ENCODE assay signal across 9 mouse cellular contexts in genomic region chr7:16919395-16920149, GRCm38 (mm10). TPM values are rescaled to one million over a fixed set of nuclear protein-coding genes. Genes with fewer than 3 reads are reported as not detected.
DNase-seq lines count a peak whose midpoint lies in the region; ATAC-seq lines count a peak whose summit lies in the region.
"Had no signal": no experiment of that assay in that cellular context is flagged by ENCODE, and none has a peak within 500 bp of the region (broad histone marks: within the 10 kb centered on the region; RNA-seq: fewer than 3 reads in every experiment).

No protein-coding gene starts in this region.

- ATAC-seq in heart, embryonic 12.5 days (ENCODE audit: insufficient number of reproducible peaks, low FRiP score) = no peak

- no peaks in the 10 kb centered on the region for H3K27me3 ChIP-seq in heart, embryonic 12.5 days (replicated peaks)
- no peaks in the 10 kb centered on the region for H3K27me3 ChIP-seq in hindbrain, embryonic 10.5 days (ENCODE audit: insufficient read depth, poor library complexity, severe bottlenecking)
- H3K27me3 ChIP-seq in midbrain, embryonic 10.5 days (ENCODE audit: low read depth, poor library complexity, severe bottlenecking) = no peaks in the 10 kb centered on the region

- H3K4me1 ChIP-seq in heart, embryonic 12.5 days (replicated peaks) = peaks cover 56% of the 10 kb centered on the region
- H3K4me1 ChIP-seq in hindbrain, embryonic 10.5 days (replicated peaks) = peaks cover 62% of the 10 kb centered on the region
- H3K4me1 ChIP-seq in midbrain, embryonic 10.5 days = peaks cover 45% of the 10 kb centered on the region

- no peaks in the 10 kb centered on the region for H3K9me3 ChIP-seq in heart, embryonic 12.5 days (replicated peaks)
- no peaks in the 10 kb centered on the region for H3K9me3 ChIP-seq in hindbrain, embryonic 10.5 days
- no peaks in the 10 kb centered on the region for H3K9me3 ChIP-seq in midbrain, embryonic 10.5 days (replicated peaks)

- H3K36me3 ChIP-seq in heart, embryonic 12.5 days = peaks cover 57% of the 10 kb centered on the region
- peaks cover 68% of the 10 kb centered on the region for H3K36me3 ChIP-seq in hindbrain, embryonic 10.5 days
- peaks cover 74% of the 10 kb centered on the region for H3K36me3 ChIP-seq in midbrain, embryonic 10.5 days

- 0 out of 2 replicates have a peak overlapping the region, but pooled peaks have one; percentile 2 for H3K27ac ChIP-seq in heart, embryonic 12.5 days (ENCODE audit: poor library complexity, severe bottlenecking)
- peak overlapping the region; percentile 63 for H3K27ac ChIP-seq in hindbrain, embryonic 10.5 days
- no peak overlapping the region for H3K27ac ChIP-seq in midbrain, embryonic 10.5 days (replicated peaks)

- DNase-seq in heart, postnatal 4 days = no peak
- DNase-seq in adrenal gland, postnatal 14 days = peak; percentile 79
- DNase-seq in hindbrain, embryonic 10.5 days (ENCODE audit: low spot score) = no peak
- DNase-seq in midbrain, embryonic 10.5 days (ENCODE audit: low spot score) = no peak
- no peak for DNase-seq in gastrocnemius, adult 18-20 months (ENCODE audit: low spot score)
- DNase-seq in urinary bladder, postnatal 25 days (ENCODE audit: low spot score) = no peak
- DNase-seq in urinary bladder, postnatal 10 days (ENCODE audit: low spot score) = no peak
- DNase-seq: thymus, postnatal 4 days had no signal

- peak overlapping the region; percentile 32; the same call in 1 of the 2 replicates for H3K9ac ChIP-seq in heart, embryonic 12.5 days

- H3K4me3 ChIP-seq in heart, embryonic 12.5 days = no peak overlapping the region
- H3K4me3 ChIP-seq in hindbrain, embryonic 10.5 days = peak overlapping the region; percentile 9; the same call in 1 of the 2 replicates
- peak overlapping the region; percentile 2; the same call in 1 of the 2 replicates for H3K4me3 ChIP-seq in midbrain, embryonic 10.5 days

- 76% methylated on average over 13 of the region's 13 CpGs for WGBS in heart, embryonic 12.5 days
- WGBS in hindbrain, embryonic 10.5 days = 90% methylated on average over 13 of the region's 13 CpGs
- WGBS in midbrain, embryonic 10.5 days = 93% methylated on average over 13 of the region's 13 CpGs

- H3K4me2 ChIP-seq in heart, embryonic 12.5 days = no peak overlapping the region

RNA-seq across cellular contexts. Expression of gene Calm3, which starts 4.3 kb away (rescaled TPM):
- 83.6 and 95.0 TPM in 2 replicates for polyA plus RNA-seq in heart, embryonic 12.5 days (2016; fragmentation: Nextera tagmentation; extraction: Ambion mirVana)
- total RNA-seq in heart, postnatal 4 days (2021) = 100 to 1,000 TPM; 309 to 310 TPM
- total RNA-seq in adrenal gland, postnatal 14 days (2021) = 222 and 231 TPM in 2 replicates
- polyA plus RNA-seq in hindbrain, embryonic 10.5 days (2016; fragmentation: Nextera tagmentation; extraction: Ambion mirVana) = 170 and 245 TPM in 2 replicates
- 174 and 180 TPM in 2 replicates for polyA plus RNA-seq in midbrain, embryonic 10.5 days (2016; fragmentation: Nextera tagmentation; extraction: Ambion mirVana)
- total RNA-seq in gastrocnemius, adult 18-20 months (2021) = 100 to 1,000 TPM; 334 to 349 TPM

RNA-seq across cellular contexts. Expression of gene Ptgir, which starts 13.3 kb away (rescaled TPM):
- polyA plus RNA-seq in heart, embryonic 12.5 days (2016; fragmentation: Nextera tagmentation; extraction: Ambion mirVana) = 0.28 and 0.34 TPM in 2 replicates
- 1 to 10 TPM; 1.9 to 2.7 TPM for total RNA-seq in heart, postnatal 4 days (2021)
- 1.2 and 2.6 TPM in 2 replicates for total RNA-seq in adrenal gland, postnatal 14 days (2021)
- 0.77 and 1.5 TPM in 2 replicates for polyA plus RNA-seq in hindbrain, embryonic 10.5 days (2016; fragmentation: Nextera tagmentation; extraction: Ambion mirVana)
- 0.17 and 0.56 TPM in 2 replicates for polyA plus RNA-seq in midbrain, embryonic 10.5 days (2016; fragmentation: Nextera tagmentation; extraction: Ambion mirVana)
- 1 to 10 TPM in 1 of 2 experiments, under 1 TPM in 1; 0.39 to 2.2 TPM for total RNA-seq in gastrocnemius, adult 18-20 months (2021)

RNA-seq across cellular contexts. Expression of gene Pnmal2, which starts 24.9 kb away (rescaled TPM):
- polyA plus RNA-seq in heart, embryonic 12.5 days (2016; fragmentation: Nextera tagmentation; extraction: Ambion mirVana) = 3.5 and 4.2 TPM in 2 replicates
- total RNA-seq in heart, postnatal 4 days (2021) = 1 to 10 TPM; 6.3 to 7.3 TPM
- 24.6 and 27.2 TPM in 2 replicates for total RNA-seq in adrenal gland, postnatal 14 days (2021)
- 4.0 and 12.2 TPM in 2 replicates for polyA plus RNA-seq in hindbrain, embryonic 10.5 days (2016; fragmentation: Nextera tagmentation; extraction: Ambion mirVana)
- 4.1 and 11.7 TPM in 2 replicates for polyA plus RNA-seq in midbrain, embryonic 10.5 days (2016; fragmentation: Nextera tagmentation; extraction: Ambion mirVana)
- total RNA-seq in gastrocnemius, adult 18-20 months (2021) = under 1 TPM; 0.50 to 0.64 TPM

RNA-seq across cellular contexts. Expression of gene Gng8, which starts 28.0 kb away (rescaled TPM):
- 2.3 and 4.3 TPM in 2 replicates for polyA plus RNA-seq in heart, embryonic 12.5 days (2016; fragmentation: Nextera tagmentation; extraction: Ambion mirVana)
- total RNA-seq in heart, postnatal 4 days (2021) = 1 to 10 TPM; 1.4 to 1.8 TPM
- 0.59 and 0.60 TPM in 2 replicates for total RNA-seq in adrenal gland, postnatal 14 days (2021)
- 7.1 and 9.0 TPM in 2 replicates for polyA plus RNA-seq in hindbrain, embryonic 10.5 days (2016; fragmentation: Nextera tagmentation; extraction: Ambion mirVana)
- 5.4 and 8.5 TPM in 2 replicates for polyA plus RNA-seq in midbrain, embryonic 10.5 days (2016; fragmentation: Nextera tagmentation; extraction: Ambion mirVana)
- under 1 TPM; 0.37 to 0.71 TPM for total RNA-seq in gastrocnemius, adult 18-20 months (2021)

RNA-seq across cellular contexts. Expression of gene Pnmal1, which starts 39.9 kb away (rescaled TPM):
- polyA plus RNA-seq in heart, embryonic 12.5 days (2016; fragmentation: Nextera tagmentation; extraction: Ambion mirVana) = 0.14 and 0.28 TPM in 2 replicates
- not detected for total RNA-seq in heart, postnatal 4 days (2021)
- 4.6 and 5.6 TPM in 2 replicates for total RNA-seq in adrenal gland, postnatal 14 days (2021)
- 5.8 and 12.7 TPM in 2 replicates for polyA plus RNA-seq in hindbrain, embryonic 10.5 days (2016; fragmentation: Nextera tagmentation; extraction: Ambion mirVana)
- polyA plus RNA-seq in midbrain, embryonic 10.5 days (2016; fragmentation: Nextera tagmentation; extraction: Ambion mirVana) = 9.8 and 17.4 TPM in 2 replicates
- not detected for total RNA-seq in gastrocnemius, adult 18-20 months (2021)

Comparison
In these comparisons a context has a peak if more than half of its experiments do, and no peak if none do; other contexts are left out.
1. RNA of gene Pnmal2, which starts 24.9 kb away (total RNA-seq): 24.6 to 27.2 TPM in adrenal gland, postnatal 14 days and 6.3 to 7.3 TPM in heart, postnatal 4 days; 0.50 to 0.64 TPM in gastrocnemius, adult 18-20 months; every median in the first group is over 4 times any median in the second.